Mouse (Mus musculus): ENCODE measurements around the gene B4galt1.
A peak's percentile ranks its signal among the peaks of the same experiment; 100 is the strongest.

Gene B4galt1

DNA sequence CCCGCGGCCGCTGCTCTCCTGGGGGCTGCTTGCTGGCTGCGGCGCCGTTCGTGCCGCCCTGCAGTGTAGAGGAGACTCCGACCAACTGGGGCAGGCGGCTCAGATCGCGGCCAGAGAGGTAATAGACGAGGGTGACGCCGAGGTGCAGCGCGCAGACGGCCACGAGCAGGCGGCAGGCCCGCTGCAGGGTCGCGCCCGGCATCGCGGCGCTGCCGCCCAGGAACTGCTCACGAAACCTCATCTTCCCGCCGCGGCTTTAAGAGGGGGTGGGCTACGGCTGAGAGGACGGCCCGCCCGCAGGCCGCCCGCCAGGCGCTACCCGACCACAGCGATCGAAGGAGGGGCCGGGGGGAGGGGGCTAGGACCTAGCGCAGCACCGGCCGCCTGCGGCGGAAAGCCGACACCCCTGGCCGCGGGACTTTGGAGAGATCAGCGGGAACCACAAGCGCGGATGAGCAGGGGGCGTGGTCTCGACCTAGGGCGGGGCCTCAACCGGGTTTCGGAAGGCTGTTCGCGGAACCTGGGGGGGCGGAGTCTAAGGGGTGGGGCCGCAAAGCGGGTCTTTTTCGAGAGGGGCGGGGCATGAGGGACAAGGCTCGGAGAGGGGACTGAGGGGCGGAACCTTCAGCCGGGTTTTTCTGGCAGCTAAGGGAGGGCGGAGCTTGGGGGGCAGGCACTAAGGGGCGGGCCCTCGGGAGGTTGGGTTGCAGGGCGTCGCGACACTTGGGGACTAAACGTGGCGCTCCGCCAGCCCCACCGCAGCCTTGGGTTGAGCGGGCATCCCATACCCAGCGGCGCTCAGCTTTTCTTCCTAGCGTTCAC lies at the start of gene B4galt1:
Gene B4galt1 (minus strand): TSS at position 441 of the 822 bp plus-strand sequence.
- DNase-seq, result peak; percentile 82 to 88

GRCm38 (mm10) chr4:40900612-40901011 lies 46.8 kb upstream of the B4galt1 start:
- no peak for DNase-seq

GRCm38 (mm10) chr4:40900071-40900470 lies 46.3 kb upstream of the B4galt1 start:
- DNase-seq, result no peak

- no peak for DNase-seq
These were observed 45.5 kb upstream of the B4galt1 start for GRCm38 (mm10) chr4:40899264-40899663.

- DNase-seq, result no peak
These were observed 44.8 kb upstream of the B4galt1 start for GRCm38 (mm10) chr4:40898476-40899044.

- no peak for DNase-seq
These were observed 41.8 kb upstream of the B4galt1 start for GRCm38 (mm10) chr4:40895646-40896045.

DNA sequence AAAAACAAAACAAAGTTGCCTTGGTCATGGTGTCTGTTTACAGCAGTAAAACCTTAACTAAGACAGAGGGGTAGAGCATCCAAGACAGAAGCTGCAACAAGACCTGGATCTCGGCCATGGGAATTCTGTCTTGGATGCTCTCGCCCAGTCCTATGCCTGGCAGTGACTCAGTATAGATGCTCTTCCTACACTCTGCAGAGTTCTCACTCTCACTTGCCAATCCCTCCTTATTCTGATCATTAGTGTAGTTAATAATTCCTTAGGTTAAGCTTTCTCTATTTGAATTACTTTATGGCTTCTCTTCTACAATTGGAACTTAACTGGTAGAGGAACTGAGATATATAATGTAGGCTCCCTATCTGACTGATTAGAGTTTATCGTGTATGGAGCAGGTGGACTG lies 41.3 kb upstream of the B4galt1 start:
- DNase-seq, result no peak

DNA sequence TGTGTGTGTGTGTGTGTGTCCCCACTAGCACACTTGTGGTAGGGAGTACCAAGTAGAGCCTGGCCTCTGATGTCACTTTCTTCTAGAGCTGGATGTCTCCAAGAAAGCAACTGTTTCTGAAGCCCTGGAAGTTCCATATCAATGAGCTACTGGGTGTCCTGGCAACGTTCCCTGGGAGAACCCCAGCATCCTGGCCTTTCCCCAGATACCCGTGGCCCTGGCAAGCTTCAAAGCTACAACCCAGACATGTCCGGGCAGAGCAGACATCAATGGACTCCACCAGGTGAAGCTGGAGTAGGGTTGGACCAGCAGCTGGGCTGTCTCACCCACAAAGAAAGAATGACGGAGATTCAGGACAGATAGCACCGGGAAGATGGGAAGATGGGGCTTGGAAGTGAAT lies 37.4 kb upstream of the B4galt1 start:
- no peak for DNase-seq

DNA sequence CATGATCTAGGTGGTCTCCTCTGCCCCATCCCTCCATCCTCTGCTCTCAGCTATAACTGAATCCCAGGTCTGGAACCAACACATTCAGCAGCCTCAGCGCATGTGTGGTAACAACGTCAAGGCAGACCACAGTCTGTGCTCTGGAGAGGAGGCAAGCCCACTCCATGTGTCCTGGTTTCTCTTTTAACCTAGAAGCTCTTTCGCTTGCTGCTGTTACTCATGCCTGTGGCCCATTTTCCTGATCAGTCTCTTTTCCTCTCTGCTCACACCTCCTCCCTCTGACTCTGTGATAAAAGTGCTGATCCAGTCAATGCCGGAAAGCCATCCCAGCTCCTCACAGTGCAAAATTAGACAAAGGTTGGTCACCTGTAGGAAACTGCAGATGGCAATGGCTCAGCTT lies 36.2 kb upstream of the B4galt1 start:
- DNase-seq, result no peak

DNA sequence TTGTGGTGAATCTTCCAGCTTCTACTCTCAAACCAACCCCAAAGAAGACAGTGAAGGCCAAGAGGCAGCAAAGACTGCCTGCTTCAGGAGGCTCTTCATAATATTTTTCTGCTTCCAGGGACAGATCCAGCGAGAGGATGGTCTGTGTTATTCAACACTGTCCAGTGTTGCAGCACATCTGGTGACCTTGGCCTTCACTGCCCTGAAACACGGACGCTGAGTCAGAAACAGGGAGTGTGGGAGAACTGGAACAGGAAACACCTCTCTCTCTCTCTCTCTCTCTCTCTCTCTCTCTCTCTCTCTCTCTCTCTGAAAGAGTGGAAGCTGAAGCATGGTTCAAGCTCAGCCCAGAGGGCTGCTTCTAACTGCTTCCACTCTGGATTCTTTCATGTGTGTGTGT lies 35.4 kb upstream of the B4galt1 start:
- DNase-seq, result no peak

GRCm38 (mm10) chr4:40888839-40889238 lies 35.0 kb upstream of the B4galt1 start:
- DNase-seq, result no peak

DNA sequence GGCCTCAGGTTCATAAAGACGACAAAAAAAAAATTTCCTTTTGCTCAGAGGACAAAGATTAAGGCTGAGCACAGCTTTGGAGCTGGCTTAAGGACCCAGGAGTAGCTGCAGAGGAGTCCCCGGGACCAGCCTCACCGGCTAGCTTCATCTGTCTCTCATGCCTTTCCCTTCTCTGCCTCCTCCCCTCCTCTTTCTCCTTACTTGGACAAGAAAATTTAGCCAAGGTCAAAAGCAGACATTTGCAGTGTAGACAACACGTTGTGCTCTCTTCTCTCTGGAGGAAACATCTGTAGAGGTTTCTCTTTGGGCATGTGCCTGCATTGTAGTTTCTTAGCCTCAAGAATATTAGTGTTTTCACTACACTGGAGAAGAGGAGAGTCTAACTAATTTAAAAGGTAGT lies 32.1 kb upstream of the B4galt1 start:
- no peak for DNase-seq

DNA sequence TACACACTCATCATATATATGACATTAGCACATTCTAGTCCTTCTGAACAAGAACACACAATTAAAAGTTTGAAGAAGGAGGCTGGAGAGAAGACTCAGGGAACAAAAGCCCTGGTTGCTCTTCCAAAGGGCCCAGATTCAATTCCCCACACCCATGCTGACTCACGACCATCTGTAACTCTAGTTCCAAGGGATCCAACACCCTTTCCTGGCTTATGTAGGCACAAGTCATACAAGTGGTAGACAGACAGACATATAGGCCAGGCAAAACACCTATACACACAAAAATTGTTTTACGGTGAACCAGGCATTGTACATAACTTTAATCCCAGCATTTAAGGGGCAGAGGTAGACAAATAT lies 31.3 kb upstream of the B4galt1 start:
- DNase-seq, result no peak

DNA sequence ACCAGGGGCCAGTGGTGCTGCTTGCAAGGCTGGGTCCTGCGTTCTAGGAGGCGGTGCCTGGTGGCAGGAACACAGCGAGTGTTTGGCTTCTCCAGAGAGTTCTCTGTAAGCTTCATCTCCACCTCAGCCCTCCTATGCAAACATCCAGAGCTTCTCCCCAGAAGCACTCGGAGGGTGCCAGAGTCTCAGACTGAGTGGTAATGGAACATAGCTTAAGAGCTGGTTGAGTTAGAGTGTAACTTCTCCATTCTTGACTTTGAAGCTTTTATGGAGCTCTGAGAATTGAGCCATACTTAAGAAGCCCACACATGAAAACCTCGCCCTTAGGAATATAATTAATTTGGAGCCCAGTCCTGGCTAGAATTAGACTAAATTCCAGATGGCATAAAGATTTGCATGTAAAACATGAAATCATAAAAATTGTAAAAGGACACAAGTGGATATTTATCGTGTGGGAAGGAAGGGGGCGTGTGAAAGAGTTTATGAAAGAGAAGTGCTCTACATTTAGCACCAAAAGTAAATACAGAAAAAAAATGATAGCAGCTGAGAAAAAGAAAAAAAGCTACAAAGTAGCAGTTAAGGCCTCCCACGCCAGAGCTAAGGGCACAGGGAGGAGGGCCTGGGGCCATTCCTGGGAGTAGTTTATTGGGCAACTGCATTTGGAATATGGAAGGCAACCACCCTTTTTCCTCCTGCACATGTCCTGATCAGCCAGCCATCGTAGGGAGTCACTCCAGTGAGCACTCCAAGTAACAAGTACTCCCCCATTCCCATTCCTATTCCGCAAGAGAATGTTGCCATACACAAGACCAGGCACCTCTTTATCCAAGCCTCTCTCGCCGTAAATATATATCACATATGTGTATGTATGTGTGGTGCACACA lies 30.7 kb upstream of the B4galt1 start:
- no peak for DNase-seq

- DNase-seq, result no peak
These were observed 29.4 kb upstream of the B4galt1 start for GRCm38 (mm10) chr4:40883200-40883599.

DNA sequence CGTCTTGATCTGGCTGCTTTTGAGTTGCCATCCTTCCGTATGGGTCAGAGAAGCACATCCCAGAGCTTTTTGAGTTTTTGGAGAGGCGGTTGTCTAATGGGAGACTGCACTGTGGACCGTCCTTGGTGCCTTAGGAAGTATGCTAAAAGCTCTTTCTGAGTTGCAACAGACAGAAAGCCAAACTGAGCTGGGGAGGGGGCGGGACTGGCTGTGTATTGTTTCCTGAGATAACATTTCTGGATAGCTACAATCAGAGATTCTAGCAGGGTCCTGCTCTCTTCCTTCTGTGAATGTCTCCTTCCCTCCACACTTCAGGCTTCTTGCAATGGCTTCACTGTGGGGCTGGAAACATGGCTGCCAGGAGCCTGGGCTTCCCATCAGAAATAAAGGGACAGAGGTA lies 23.7 kb upstream of the B4galt1 start:
- no peak for DNase-seq

GRCm38 (mm10) chr4:40876814-40877371 lies 23.1 kb upstream of the B4galt1 start:
- DNase-seq, result no peak

DNA sequence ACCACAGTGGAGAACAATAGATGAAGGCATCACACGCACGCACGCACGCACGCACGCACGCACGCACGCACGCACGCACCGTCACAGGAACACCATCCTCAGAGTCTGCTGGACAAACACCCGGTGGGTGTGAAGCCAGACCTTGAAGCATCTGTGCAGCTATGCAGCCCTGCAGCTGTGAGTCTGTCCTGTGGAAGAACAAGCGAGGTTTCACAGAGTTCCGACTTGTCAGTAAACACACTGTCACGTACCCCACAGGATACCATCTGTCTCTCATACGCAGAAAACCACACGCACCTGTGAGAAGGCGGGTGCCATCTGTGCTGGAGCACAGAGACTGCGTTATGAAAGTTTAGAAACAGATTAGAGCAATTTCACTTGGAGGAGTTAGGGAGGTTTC lies 22.0 kb upstream of the B4galt1 start:
- peak in 1 of 2 experiments; percentile 9 for DNase-seq

GRCm38 (mm10) chr4:40874794-40875552 lies 21.2 kb upstream of the B4galt1 start:
- no peak for DNase-seq

GRCm38 (mm10) chr4:40874151-40874600 lies 20.4 kb upstream of the B4galt1 start:
- DNase-seq, result peak; percentile 36 to 47

DNA sequence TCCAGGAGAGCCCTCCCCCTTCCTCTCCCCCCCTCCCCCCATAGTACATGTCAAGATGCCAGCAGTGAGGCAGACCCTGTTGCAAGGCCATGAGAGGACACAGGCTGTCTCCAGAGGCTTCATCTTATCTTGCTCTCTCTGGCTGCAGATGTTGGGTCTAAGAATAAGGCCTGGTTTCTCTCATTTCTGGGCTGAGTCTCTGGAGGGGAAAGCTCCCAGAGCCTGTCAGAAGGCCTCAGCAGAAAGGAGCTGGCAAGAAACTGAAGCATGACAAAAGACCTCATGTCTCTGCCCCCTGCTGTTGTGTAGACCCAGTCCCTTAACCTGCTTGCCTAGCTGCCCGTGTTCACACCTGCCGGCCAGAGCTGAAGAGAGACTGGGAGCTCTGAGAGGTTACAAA lies 19.5 kb upstream of the B4galt1 start:
- no peak for DNase-seq

DNA sequence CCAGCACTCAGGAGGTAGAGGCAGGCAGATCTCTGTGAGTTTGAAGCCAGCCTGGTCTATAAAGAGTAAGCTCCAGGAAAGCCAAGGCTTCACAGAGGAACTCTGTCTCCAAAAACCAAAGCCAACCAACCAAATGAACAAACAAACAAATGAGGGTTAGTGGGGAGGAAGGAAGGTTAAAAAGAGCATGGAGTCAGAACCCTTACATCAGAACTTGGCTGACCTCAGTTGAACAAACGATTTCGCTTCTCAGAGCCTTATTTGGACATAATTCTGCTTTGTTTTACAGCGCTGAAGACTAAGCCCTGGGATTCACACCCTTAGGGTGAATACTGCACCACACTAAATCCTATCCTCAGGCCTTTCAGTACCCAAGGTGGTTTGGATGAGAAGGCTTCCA lies 18.3 kb upstream of the B4galt1 start:
- DNase-seq, result no peak

Data from cerebellum, postnatal 36 days (tissue).